Mouse (Mus musculus) E14TG2a.4 (cell line): Measurements from ENCODE around the gene Mrpl18.

Source experiments
- CTCF ChIP-seq: conservative IDR thresholded peaks from 2 replicates; pipeline ENCODE4 v1.5.1; 2014; ENCODE audit warnings: low read length
- NANOG ChIP-seq: IDR thresholded peaks from 2 replicates; pipeline ENCODE4 v1.6.1; 2014; ENCODE audit warnings: borderline replicate concordance, low read length, mixed read lengths
- POU5F1 ChIP-seq: IDR thresholded peaks from 2 replicates; pipeline ENCODE4 v1.6.1; 2014; ENCODE audit warnings: low read length, borderline replicate concordance

GRCm38 (mm10) chr17:12872275-12873028 is 43.7 kb downstream of the Mrpl18 start:
- TF ChIP-seq CTCF (no peak), NANOG (no peak), POU5F1 (no peak)
